Mouse (Mus musculus) liver (tissue): ENCODE data around the gene Ggt1.
A peak's percentile ranks its signal among the peaks of the same experiment; 100 is the strongest.
"Not testable (repeated sequence)": the region's sequence is repeated elsewhere in the genome, so short reads cannot be mapped to it uniquely, and the experiment has no call there.

Source experiments
- DNase-seq: peaks from one replicate; pipeline ENCODE4 v3.0.0-alpha.2; 2020; ENCODE audit warnings: mixed read lengths

Ggt1 gene

GRCm38 (mm10) chr10:75551175-75551574 lies 10.2 kb upstream of the Ggt1 start:
- no peak for DNase-seq

- no peak for DNase-seq
Observed at GRCm38 (mm10) chr10:75552106-75552505, 9.3 kb upstream of the Ggt1 start.

- no peak for DNase-seq
Observed at GRCm38 (mm10) chr10:75552701-75553450, 8.5 kb upstream of the Ggt1 start.

GRCm38 (mm10) chr10:75554090-75554489 lies 7.3 kb upstream of the Ggt1 start:
- no peak for DNase-seq

- DNase-seq, result no peak
Observed at GRCm38 (mm10) chr10:75555557-75555956, 5.8 kb upstream of the Ggt1 start.

GRCm38 (mm10) chr10:75556026-75556425 lies 5.4 kb upstream of the Ggt1 start:
- DNase-seq, result no peak

GRCm38 (mm10) chr10:75558515-75558914 lies 2.9 kb upstream of the Ggt1 start:
- no peak for DNase-seq

GRCm38 (mm10) chr10:75559041-75559675 lies 2.2 kb upstream of the Ggt1 start:
- DNase-seq, result no peak

- no peak for DNase-seq
Observed at GRCm38 (mm10) chr10:75559676-75560548, 1.5 kb upstream of the Ggt1 start, which contains the start of gene Lrrc75b. Gene Lrrc75b (minus strand): TSS chr10:75560330.

GRCm38 (mm10) chr10:75560549-75560899 lies 880 bp upstream of the Ggt1 start:
- DNase-seq, result no peak

- DNase-seq, result no peak
Observed at GRCm38 (mm10) chr10:75562596-75562995, 1.2 kb downstream of the Ggt1 start.

- no peak for DNase-seq
Observed at GRCm38 (mm10) chr10:75564687-75565265, 3.4 kb downstream of the Ggt1 start.

- peak; percentile 24 for DNase-seq
Observed at GRCm38 (mm10) chr10:75565436-75565835, 4.0 kb downstream of the Ggt1 start.

- DNase-seq, result no peak
Observed at GRCm38 (mm10) chr10:75565906-75566305, 4.5 kb downstream of the Ggt1 start.

GRCm38 (mm10) chr10:75566321-75566720 lies 4.9 kb downstream of the Ggt1 start:
- no peak for DNase-seq

GRCm38 (mm10) chr10:75566765-75567164 lies 5.4 kb downstream of the Ggt1 start:
- DNase-seq, result not testable (repeated sequence)

GRCm38 (mm10) chr10:75568029-75568428 lies 6.6 kb downstream of the Ggt1 start:
- DNase-seq, result no peak

- no peak for DNase-seq
Observed at GRCm38 (mm10) chr10:75568441-75568840, 7.0 kb downstream of the Ggt1 start.

GRCm38 (mm10) chr10:75568851-75569250 lies 7.4 kb downstream of the Ggt1 start:
- no peak for DNase-seq

GRCm38 (mm10) chr10:75570981-75571657 lies 9.7 kb downstream of the Ggt1 start:
- DNase-seq, result no peak

GRCm38 (mm10) chr10:75571937-75572336 lies 10.5 kb downstream of the Ggt1 start:
- DNase-seq, result no peak

GRCm38 (mm10) chr10:75573181-75573580 lies 11.8 kb downstream of the Ggt1 start:
- DNase-seq, result no peak

GRCm38 (mm10) chr10:75573965-75574364 lies 12.6 kb downstream of the Ggt1 start:
- no peak for DNase-seq
